Mouse (Mus musculus) mouse embryonic stem cell (cell line): ENCODE results near the gene Mkrn2.
"Not testable (repeated sequence)": the region's sequence is repeated elsewhere in the genome, so short reads cannot be mapped to it uniquely, and the experiment has no call there.

Experiments used
- in situ Hi-C, 2 experiments: fragments of 300-500 bp; cut with MboI; formaldehyde crosslinking; loops; 1 replicate in 1 of 2; 3 replicates in 1 of 2; pipeline ENCODE4 v1.14.3; 2019 to 2020; ENCODE audit warnings: low sequenced_read_pairs in 2 of 2, low pct_unique_long_range_greater_than_20kb in 1 of 2, mixed read lengths in 1 of 2; ENCODE audit not compliant: unreplicated experiment in 1 of 2

Mkrn2 gene

DNA sequence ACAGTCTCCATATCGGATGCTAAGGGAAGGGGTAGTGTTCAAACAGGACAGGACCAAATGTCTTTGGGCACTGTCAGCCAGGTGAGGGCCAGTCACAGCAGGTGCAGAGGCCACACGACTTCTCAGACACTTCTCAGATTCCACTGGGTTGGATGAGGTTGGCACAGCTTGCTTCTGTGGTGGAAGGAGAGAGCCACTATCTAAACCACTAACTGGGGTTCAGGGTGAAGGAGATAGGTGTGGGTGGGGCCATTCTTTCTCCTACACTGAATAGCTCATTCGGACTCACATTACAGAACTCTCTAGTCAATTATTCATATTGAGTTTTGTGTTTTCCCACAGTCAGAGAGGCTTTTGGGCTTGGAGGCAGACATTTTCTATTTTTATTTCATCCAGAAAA lies 6.0 kb upstream of the Mkrn2 start:
- in situ Hi-C loops, result no loop called here

DNA sequence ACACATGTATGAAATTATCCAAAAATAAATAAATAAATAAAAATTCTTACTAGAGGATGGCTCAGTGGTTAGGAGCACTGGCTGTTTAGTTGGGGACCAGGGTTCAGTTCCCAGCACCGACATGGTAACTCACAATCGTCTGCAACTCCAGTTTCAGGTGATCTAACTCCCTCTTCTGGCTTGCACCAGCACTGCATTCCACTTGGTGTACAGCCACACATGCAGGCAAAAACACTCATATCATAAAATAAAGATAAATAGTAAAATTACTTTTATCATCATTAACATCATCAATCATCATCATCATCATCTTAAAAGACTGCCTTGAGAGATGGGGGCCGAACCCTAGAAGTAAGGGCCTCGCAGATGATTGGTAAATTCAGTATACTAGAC lies 384 bp upstream of the Mkrn2 start:
- in situ Hi-C loops, result no loop called here

DNA sequence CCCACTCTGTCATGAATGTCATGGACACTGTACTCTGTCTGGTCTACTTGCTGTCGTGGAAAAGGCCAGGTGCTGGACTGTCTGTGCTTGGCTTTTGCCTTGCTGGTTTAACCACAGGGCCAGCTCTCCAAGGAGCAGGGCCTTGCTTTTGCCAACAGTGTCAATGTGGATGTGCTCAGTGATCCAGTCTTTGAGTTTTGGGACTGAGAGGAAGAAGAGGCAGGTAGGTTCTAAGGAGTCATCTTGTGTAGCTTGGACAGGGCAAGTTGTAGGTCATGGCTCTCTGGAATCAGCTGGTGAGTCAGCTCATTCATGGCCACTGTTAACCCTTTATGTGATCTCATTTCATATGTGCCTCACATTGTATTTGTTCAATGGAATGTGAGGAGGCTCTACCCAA lies 4.8 kb downstream of the Mkrn2 start:
- in situ Hi-C loops, result no loop called here

DNA sequence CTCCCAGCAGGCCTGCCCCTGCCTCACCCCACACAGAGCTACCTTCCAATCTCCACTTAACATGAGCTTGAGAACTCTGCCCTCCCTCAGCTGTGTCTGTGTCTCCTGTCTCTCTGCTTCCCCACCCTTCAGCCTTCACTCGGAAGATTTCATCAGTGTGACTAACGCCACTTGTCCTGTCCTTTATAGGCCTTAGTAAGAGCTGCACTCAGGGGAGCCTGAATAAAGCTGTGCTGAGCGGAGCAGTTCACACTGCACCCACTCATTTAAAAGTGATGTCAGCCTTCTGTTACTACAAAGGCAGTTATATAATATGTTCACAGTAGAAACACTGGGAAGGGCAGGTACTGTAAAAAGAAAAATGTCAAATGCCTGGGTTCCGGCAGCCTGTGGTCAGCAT lies 5.7 kb downstream of the Mkrn2 start:
- in situ Hi-C loops, result no loop called here

DNA sequence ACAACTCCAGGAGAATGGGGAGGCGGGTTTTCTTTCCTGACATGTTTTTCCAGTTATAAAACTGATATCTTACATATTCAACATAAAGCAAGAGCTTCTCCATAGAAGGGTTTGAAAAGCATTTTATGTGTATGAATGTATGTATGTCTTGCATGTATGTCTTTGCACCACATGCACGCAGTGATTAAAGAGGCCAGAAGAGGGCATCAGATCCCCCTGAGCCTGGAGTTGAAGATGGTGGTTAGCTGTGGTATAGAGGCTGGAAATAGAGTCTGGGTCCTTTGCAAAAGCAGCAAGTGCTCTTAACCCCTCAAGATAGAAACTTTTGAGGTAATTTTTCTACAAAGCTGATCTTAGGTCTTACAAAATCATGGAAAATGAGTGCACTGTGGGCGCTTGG lies 7.4 kb downstream of the Mkrn2 start:
- in situ Hi-C loops, result no loop called here

DNA sequence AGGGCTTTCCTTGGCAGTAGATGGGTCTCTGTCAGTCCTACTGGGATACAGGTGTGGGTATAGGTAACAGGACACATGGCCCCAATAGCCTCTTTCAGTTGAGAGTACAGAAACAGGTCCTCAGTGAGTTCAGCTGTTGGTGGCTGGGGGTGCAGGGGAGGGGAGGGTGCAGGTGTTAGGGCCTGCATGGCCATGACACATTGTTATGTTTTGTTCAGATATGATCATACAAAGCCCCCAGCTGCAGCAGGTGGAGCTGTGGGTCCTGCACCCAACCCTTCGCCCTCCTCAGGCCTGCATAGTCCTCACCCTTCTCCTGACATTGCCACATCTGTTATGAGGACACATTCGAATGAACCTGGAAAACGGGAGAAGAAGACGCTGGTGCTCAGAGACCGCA lies 8.6 kb downstream of the Mkrn2 start:
- in situ Hi-C loops, result loop anchor here (10.0 kb wide), 2 partner anchors 54 to 154 kb away; partner anchors contain the start of gene Tmem40 (in 1 of the 2)

DNA sequence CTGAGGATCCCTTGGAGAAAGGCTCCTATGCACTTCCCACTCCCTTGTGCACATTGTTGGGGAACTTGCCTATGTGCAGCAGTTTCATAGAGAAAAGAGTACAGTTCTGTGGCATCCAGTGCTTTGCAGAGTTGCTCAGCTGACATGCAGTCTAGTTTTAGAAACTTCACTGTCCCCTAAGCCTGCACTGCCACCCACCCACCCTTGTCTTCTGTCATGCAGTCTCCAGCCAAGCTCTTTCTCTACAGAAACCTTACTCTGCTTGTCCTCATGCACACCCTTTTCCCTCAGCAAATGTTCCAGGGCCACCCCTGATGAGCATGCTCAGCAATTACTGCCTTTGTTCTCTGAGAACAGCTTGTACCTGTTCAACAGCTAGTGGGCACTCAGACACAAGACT lies 12.1 kb downstream of the Mkrn2 start:
- in situ Hi-C loops, result loop anchor here (10.0 kb wide), 2 partner anchors 51 to 151 kb away; partner anchors contain the start of gene Tmem40 (in 1 of the 2)

DNA sequence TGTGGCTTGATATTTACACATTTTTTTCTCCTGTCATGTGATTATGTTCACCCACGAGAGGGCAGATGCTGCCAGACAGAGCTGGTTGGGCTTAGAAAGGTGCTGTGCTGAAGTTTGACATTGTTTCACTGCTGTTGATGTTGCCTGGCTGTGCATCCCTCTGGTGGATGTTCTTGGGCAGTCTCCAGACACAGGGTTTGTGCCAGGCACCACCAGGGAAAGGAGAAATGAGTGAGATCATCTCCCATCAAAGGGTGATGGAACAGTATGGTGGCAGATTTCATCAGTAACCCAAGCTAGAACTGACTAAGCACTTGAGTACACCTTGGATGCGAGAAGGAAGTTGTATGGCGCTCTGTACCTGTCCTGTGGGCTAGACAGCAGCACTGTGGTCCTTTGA lies 14.3 kb downstream of the Mkrn2 start:
- in situ Hi-C loops, result loop anchor here (10.0 kb wide), 2 partner anchors 49 to 149 kb away; partner anchors contain the start of gene Tmem40 (in 1 of the 2)

DNA sequence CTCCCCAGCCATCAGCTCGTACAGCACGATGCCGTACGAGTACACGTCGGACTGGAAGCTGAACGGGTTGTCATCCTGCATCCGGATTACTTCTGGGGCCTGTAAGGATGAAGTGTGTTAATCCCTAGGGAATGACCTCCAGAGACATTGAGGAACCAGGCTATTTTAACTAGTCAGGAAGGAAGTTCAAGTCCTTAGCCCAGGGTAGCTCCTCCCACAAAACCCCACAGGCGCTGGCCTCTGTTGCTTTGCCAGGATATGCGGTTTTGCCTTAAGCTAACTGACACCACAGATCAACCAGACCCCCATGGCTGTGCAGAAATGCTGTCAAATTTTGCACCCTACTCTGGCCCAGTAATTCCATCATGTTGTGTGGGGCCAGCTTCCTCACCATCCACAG lies 18.1 kb downstream of the Mkrn2 start:
- in situ Hi-C loops, result loop anchor here (10.0 kb wide), 3 partner anchors 45 to 165 kb away; partner anchors contain the start of gene Tmem40 (in 1 of the 2)

DNA sequence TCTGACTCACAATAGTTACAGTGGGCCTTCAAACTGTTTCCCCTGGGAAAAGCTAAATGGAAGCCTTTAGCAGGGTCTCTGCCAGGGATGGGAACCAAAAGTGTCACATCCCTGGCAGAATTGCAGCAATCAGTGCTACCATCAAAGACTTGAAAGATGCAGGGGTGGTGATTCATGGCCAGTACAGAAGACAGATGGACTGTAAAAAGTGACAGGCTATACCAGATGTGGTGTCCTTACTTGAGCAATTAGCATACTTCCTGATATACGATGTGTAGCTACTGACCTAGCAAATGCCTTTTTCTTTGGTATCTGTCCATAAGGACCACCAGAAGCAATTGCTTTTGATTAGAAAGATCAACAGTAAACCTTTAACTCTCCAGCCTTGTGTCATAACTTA lies 19.2 kb downstream of the Mkrn2 start:
- in situ Hi-C loops, result loop anchor here in 1 of 2 experiments (10.0 kb wide), 1 partner anchor 164 kb away; no protein-coding TSS in a partner anchor

DNA sequence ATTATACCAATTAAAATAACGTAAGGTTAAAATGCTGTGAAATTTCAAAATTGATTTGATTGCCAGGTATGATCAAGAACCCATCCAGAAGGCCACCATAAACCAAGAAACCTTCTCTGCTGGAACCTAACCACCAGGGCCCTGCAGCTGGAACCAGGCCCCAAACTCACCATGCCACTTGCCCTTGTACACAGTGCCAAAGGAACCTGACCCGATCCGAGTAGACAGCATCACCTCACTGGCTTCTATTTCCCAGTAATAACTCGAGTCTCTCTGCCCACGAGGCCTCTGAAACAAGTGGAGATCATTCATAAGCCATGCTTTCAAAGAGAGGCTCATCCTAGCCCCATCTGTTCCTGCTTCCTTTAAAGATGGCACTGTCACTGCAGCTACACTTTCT lies 24.4 kb downstream of the Mkrn2 start:
- in situ Hi-C loops, result loop anchor here in 1 of 2 experiments (10.0 kb wide), 1 partner anchor 159 kb away; no protein-coding TSS in a partner anchor

DNA sequence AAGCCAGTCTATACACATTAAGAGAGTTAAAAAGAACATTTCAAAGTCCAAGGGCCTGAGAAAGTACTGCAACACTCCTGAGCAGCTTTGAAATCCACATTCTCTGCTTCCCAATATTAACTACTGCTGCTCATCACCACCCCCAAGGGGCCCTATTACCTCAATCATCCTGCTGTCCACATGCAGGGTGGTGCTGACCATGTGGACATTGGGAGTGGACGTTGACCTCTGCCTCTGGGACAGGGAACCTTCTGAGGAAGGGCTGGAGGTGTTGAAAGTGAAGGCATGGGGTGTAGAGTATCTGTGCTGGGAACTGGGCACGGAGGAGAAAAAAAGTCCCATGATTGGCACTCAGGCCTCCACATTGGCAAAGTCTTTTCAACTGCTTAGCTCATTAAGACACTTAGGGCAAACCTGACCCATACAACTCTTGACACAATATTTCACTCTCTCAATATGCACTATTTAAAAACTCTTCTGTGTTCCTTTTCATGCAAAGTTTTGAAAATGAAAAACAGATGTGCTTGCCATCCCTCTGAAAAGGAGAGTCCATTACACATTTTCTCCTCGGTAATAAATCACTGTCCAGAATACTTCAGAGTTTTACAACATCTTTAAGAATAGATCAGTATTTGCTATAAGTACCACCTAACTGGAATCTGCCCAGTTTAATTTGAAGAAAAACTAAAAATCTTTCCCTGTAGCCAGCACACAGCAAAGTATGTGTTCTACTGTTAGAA lies 29.5 kb downstream of the Mkrn2 start:
- in situ Hi-C loops, result no loop called here

DNA sequence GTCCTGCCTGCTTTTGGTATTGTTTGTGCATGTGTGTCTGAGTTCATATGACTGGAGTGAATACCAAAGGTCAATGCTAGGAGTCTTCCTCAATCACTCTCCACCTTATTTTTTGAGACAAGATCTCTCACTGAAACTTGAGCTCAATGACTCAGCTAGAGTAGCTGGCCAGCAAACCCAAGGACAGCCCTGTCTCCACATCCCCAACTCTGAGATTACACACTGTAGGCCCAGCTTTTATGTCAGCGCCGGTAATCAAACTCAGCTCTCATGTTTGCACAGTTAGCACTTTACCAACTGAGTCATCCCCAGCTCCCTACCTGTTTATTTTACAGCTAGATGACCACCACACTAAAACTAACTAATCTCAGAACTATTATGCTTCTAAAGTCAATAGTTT lies 32.3 kb downstream of the Mkrn2 start:
- in situ Hi-C loops, result no loop called here

DNA sequence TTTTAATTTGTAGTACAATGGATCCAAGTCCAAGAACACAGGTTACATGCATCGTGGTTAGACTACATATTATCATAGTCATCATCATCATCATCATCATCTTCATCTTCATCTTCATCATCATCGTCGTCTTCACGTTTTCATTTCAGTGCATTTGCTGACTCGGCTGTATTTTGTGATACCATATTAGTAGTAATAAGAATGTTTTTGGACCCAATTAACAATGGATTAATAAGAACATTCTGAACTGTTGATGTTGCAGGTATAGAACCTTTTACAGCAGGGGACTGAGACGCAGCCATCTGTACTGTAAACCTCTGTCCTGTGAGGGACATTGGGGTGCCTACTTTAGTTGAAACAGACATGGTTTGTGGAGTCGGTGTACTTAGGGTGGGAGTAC lies 36.5 kb downstream of the Mkrn2 start:
- in situ Hi-C loops, result not testable (repeated sequence)

DNA sequence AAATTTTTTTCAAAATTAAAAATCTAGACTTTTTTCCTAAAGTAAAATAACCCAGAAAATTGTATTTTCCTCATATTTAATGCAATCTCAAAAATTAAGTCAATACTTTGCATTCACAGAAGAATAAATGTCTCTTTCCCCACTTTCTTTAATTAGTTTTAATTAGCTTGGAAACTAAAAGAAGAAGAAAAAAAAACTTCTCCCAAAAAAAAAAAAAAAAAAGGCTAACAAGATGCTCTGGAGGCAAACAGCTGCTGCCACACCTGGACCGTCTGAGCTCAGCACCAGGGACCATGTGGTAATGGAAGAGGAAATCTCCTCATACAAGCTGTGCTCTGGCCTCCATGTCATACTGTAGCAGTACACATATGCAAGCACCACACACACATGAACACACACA lies 41.6 kb downstream of the Mkrn2 start:
- in situ Hi-C loops, result no loop called here

DNA sequence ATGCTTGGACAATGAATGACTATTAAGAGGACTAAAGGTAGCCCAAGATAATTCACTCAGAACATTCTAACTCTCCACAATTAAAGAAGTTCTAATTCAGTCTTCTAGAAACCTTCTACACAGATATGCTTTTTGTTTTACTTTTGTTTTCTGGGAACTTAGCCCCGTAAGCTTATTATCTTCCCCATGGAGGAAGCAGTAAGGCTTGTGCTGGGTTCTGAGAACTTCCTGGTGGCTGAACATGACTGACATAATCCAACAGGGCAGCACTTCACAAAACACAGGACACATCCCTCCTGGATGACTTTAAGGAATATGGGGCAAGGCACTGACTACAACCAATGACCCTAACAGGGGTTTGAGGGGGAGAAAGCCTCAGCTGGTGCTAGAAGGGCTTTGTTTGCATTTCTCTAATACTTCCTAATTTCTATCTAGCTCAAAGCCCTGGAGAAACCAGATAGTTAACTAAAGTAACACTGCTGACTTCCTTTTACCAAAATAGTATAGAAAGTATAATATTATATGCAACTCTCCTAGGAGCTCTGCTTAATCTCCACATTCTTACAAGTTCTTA lies 48.2 kb downstream of the Mkrn2 start:
- in situ Hi-C loops, result no loop called here

DNA sequence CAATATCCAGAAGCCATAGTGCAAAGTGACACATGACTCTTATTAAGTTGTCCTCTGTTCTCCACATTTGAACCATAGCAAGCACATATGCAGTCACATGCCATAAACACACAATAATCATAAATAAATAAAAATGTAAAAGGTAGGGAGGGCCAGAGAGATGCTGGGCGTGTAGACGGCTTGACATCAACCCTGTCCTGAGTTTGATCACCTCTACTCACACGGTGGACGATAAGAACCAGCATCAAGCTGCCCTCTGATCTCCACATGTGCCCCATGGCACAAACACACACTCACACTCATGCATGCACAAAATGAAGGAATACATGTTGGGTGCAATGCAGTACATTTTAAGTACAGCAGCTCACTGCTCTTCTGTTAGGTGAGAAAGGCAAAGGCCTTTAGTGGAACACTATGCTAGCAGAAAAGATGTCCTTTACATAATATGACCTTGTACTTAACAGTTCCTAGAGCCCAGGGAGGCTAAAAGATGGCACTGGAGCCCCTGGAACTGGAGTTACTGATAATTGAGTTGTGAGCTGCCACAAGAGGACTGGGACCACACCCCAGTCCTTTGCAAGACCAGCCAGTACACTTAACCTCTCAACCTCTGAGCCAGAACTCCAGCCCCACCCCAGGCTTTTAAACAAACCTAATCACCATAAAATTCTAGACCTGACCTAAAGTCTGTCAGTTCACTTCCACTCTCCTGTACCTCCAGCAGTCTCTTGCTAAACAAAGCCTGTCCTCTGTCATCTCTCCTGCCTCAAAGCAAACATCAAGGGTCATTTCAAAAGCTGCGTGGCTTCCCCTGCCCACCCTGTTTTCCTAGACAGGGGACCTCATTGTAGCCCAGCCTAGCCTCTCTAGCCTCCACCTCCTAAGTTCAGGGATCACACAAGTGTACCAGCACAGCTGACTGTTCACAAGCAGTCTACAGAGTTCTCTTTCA lies 49.0 kb downstream of the Mkrn2 start:
- in situ Hi-C loops, result no loop called here

DNA sequence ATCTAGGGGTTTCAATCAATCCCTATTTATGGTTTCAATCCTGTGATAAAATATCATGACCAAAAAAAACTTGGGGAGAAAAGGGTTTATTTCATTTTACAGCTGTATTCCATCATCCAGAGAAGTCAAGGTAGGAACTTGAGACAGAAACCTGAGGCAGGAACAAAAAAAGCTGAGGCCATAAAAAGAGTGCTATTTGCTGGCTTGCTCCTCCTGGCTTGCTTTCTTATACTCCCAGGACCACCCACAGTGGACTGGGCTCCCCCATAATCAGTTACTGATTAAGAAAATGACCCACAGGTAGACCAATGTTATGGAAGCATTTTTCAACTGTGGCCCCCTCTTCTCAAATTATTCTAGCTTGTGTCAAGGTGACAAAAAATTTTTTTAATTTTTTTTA lies 50.0 kb downstream of the Mkrn2 start:
- in situ Hi-C loops, result no loop called here

DNA sequence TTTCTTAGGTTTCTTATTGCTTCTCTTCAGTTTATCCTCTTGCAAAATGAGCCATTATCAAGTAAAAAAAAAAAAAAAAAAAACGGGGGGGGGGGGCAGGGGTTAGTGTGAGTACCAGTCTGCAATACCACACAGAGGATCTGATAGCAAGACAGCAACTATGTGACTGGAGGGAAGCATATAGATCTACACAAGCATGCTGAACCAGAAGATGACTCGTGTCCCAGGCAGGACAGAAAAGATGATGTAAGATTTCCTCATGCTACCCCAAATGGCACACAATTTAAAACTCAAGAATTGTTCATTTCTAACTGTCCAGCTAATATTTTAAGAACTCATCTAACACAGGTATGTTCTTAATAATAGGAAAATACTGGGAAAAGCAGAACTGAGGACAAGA lies 52.2 kb downstream of the Mkrn2 start:
- in situ Hi-C loops, result no loop called here
